Mouse (Mus musculus): ENCODE data around the gene Lgals7. TPM values are rescaled to one million over a fixed set of nuclear protein-coding genes. Genes with fewer than 3 reads are reported as not detected.

Lgals7 gene
- polyA plus RNA-seq, 1 experiment from 2014 or later: 4.8 TPM

DNA sequence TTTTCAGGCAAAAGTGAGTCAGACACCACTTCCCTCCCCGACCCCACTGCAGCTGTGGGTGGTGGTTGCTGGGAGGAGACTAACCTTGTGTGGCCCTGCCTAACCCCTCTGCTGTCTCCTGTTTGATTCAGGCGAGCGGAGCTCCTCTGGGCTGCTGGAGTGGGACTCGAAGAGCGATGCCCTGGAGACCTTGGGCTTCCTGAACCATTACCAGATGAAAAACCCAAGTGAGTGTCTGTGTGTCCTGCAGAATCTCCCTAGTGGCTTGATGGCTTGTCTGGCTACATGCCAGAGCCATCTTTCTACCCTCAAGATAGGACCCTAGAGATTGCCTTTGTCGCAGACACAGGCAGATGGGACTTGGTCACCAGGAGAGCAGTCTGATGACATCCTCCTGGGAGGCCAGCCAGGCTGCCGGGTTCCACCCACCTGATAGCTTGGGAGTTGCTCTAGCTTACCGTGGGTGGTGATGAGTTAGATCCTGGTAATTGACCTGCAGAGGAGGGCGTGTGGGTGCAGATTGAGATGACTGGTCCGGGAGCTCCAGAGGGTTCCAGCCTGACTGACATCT, 42.3 kb upstream of the Lgals7 start:
- H3K4me1 ChIP-seq: peaks cover 58% of the 10 kb centered on the region
- ATAC-seq (ENCODE audit: low FRiP score): no peak
- peak overlapping the region; percentile 46; the same call in 1 of the 2 replicates for H3K27ac ChIP-seq (replicated peaks)
- WGBS: 48% methylated on average over 10 of the region's 10 CpGs
- H3K9me3 ChIP-seq (replicated peaks): no peaks in the 10 kb centered on the region
- no peak overlapping the region for H3K4me2 ChIP-seq
- H3K36me3 ChIP-seq: peaks cover 64% of the 10 kb centered on the region
- no peak overlapping the region for H3K9ac ChIP-seq (replicated peaks)
- no peaks in the 10 kb centered on the region for H3K27me3 ChIP-seq (replicated peaks)
- no peak overlapping the region for H3K4me3 ChIP-seq (replicated peaks)

DNA sequence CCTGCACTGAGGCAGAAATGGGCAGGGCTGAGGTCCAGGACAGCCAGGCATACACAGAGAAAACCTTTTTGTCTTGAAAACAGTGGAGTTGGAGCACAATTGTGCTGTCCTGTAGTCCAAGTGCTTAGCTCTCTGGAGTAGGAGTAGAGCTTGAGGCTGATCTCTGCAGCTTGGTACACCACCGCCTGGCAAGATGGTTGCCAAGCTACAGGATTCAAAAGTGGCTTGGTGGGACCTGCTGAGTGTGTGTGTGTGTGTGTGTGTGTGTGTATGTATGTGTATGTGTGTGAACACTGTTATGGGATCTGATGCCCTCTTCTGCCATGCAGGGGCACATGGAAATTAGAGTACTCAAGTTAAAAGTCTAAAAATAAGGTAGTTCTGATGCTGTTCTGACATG, 41.1 kb upstream of the Lgals7 start:
- H3K4me3 ChIP-seq (replicated peaks): no peak overlapping the region
- H3K4me2 ChIP-seq: no peak overlapping the region
- no peaks in the 10 kb centered on the region for H3K27me3 ChIP-seq (replicated peaks)
- peaks cover 52% of the 10 kb centered on the region for H3K36me3 ChIP-seq
- ATAC-seq (ENCODE audit: low FRiP score): no peak
- H3K9me3 ChIP-seq (replicated peaks): no peaks in the 10 kb centered on the region
- peaks cover 51% of the 10 kb centered on the region for H3K4me1 ChIP-seq
- WGBS: 78% methylated on average over 1 of the region's 1 CpGs
- H3K9ac ChIP-seq (replicated peaks): no peak overlapping the region
- H3K27ac ChIP-seq (replicated peaks): no peak overlapping the region; the same call in 1 of the 2 replicates

DNA sequence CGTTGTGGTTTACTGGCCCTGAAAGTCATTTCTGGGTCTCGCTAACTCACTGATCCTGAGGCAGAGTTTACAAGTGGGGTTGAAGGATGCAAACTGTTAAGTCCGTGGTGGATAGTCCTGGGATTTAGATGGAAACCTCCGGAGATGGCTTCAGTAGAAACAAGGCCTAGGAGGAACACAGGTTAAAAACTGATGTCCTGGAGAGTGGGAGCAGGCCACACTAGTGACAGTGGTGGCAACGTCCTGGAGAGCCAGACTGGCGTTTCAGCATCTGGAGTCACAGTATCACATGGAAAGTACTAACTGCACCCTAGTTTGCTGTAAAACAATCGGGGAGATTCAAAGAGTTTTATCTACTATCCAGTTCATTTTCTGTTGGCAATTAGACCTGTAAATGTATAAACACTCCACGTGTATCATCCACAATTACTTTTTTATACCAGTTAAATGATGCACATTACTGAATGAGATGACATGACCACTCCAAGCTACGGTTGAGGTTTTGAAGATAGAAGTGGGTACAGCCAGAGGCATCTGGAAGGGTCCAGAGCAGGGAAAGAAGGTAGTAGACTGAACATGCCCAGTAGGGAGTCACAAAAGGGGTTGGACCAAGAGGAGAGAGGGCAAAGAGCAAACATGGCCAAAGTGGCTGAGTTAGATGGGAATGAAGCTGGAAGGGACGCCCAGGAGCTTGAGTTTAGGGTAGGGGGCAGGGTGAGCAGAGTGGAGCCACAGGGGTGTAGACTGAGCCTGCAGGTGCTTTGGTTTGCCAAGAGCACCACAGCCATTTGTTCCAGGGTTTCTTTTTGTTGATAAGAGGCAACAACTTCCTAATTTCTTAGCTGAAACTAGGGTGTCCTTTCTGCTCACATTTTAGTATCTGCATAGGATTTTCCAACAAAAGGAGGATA, 40.4 kb upstream of the Lgals7 start:
- H3K27me3 ChIP-seq (replicated peaks): no peaks in the 10 kb centered on the region
- H3K4me1 ChIP-seq: peaks cover 44% of the 10 kb centered on the region
- no peaks in the 10 kb centered on the region for H3K9me3 ChIP-seq (replicated peaks)
- no peak overlapping the region for H3K27ac ChIP-seq (replicated peaks)
- ATAC-seq (ENCODE audit: low FRiP score): no peak
- H3K9ac ChIP-seq (replicated peaks): no peak overlapping the region
- H3K4me3 ChIP-seq (replicated peaks): no peak overlapping the region
- H3K4me2 ChIP-seq: no peak overlapping the region
- 60% methylated on average over 10 of the region's 10 CpGs for WGBS
- peaks cover 45% of the 10 kb centered on the region for H3K36me3 ChIP-seq

DNA sequence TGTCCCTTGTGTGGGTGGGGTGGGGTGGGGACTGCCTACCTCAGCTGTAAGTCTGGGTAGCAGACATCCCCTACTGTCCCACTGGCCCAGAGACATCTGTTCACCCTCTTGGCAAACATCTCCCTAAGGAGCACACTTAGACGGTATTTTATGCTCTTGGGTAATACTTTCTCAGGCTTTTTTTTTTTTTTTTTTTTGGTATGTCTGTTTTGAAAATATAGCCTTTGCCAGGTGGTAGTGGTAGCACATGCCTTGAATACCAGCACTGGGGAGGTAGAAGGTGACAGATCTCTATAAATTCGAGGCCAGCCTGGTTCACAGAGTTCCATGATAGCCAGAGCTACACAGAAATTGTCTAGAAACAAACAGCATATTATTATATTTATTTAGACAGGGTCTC, 39.7 kb upstream of the Lgals7 start:
- Histone ChIP-seq H3K9me3 (replicated peaks) (no peaks in the 10 kb centered on the region), H3K27me3 (replicated peaks) (no peaks in the 10 kb centered on the region), H3K4me2 (no peak overlapping the region), H3K9ac (replicated peaks) (no peak overlapping the region), H3K27ac (replicated peaks) (0 out of 2 replicates have a peak overlapping the region, but pooled peaks have one; percentile 75), H3K4me1 (peaks cover 41% of the 10 kb centered on the region), H3K4me3 (replicated peaks) (no peak overlapping the region), H3K36me3 (peaks cover 39% of the 10 kb centered on the region)
- ATAC-seq (ENCODE audit: low FRiP score): no peak
- WGBS: 45% methylated on average over 2 of the region's 2 CpGs

DNA sequence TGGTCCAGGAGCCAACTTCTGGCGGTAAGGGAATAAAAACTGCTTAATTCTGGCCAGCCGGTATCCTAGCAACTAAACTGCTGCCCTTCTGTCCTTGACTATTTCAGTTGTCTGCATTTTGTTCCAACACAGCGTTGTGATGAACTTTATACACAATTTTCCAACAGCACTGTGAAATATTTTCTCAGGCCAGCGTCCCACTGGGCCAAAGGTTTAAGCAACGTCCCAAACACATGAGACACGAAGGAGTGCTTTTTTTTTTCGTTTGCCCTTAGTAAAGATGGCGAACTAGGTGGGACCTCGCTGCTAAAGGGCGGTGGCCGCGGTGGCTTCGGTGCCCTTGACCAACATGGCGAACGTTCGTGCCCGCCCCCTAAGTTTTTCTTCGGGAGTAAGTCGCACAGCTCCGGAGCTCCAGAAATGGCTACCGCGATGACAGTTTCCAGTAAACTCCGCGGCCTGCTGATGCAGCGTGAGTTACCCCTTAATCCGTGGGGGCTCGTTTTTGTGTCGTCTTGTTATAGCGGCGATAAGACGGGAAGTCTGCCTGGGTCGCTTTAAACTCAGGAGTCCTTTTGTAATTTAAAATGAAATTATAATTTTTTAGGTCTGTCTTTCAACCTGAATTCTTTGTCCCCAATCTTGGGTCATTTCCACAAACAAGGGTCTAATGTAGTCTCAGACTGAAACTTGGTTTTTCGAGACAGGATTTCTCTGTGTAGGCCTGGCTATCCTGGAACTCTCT, 38.5 kb upstream of the Lgals7 start, which contains the start of gene Ech1:
TSS of gene Ech1 (plus strand) at position 277 of the 745 bp plus-strand sequence.
- Histone ChIP-seq H3K36me3 (peaks cover 35% of the 10 kb centered on the region), H3K27ac (replicated peaks) (peak within 1 kb of the TSS; percentile 75), H3K4me3 (replicated peaks) (peak within 1 kb of the TSS; percentile 54), H3K4me2 (peak within 1 kb of the TSS; percentile 56), H3K4me1 (peaks cover 34% of the 10 kb centered on the region), H3K9ac (replicated peaks) (peak within 1 kb of the TSS; percentile 55), H3K27me3 (replicated peaks) (no peaks in the 10 kb centered on the region), H3K9me3 (replicated peaks) (no peaks in the 10 kb centered on the region)
- WGBS: 3% methylated on average over 33 of the region's 33 CpGs
- peak; percentile 85 for ATAC-seq (ENCODE audit: low FRiP score)

DNA sequence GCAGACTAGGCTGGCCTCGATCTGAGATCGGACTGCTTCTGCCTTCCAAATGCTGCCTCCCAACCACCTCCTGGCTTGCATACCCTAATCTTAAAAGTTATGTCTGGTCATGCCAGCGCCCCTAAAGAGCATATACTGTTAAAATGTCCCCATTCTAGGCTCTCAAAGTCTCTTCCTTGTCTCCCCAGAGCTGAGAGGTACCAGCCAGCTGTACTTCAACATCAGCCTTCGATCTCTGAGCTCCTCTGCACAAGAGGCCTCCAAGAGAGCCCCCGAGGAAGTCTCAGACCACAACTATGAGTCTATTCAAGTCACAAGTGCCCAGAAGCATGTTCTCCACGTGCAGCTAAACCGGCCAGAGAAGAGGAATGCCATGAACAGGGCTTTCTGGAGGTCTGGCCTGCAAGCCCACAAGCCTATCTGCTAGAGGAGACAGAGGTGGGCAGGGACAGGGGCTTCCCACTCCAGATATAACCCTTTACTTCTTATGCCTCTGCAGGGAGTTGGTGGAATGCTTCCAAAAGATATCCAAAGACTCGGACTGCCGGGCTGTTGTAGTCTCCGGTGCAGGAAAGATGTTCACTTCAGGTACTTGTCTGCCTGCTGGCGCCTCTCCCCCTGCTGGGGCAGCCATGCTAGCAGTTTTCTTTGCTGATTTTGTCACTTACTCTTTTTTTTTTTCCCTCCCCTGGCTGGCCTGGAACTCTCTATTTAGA, 37.8 kb upstream of the Lgals7 start:
- H3K27ac ChIP-seq (replicated peaks): peak overlapping the region; percentile 75
- H3K27me3 ChIP-seq (replicated peaks): no peaks in the 10 kb centered on the region
- WGBS: 60% methylated on average over 11 of the region's 11 CpGs
- H3K4me2 ChIP-seq: peak overlapping the region; percentile 56
- peak overlapping the region; percentile 55 for H3K9ac ChIP-seq (replicated peaks)
- H3K4me3 ChIP-seq (replicated peaks): peak overlapping the region; percentile 54
- no peaks in the 10 kb centered on the region for H3K9me3 ChIP-seq (replicated peaks)
- H3K36me3 ChIP-seq: peaks cover 34% of the 10 kb centered on the region
- 0 out of 2 replicates have a peak, but pooled peaks have one; percentile 40 for ATAC-seq (ENCODE audit: low FRiP score)
- peaks cover 27% of the 10 kb centered on the region for H3K4me1 ChIP-seq

DNA sequence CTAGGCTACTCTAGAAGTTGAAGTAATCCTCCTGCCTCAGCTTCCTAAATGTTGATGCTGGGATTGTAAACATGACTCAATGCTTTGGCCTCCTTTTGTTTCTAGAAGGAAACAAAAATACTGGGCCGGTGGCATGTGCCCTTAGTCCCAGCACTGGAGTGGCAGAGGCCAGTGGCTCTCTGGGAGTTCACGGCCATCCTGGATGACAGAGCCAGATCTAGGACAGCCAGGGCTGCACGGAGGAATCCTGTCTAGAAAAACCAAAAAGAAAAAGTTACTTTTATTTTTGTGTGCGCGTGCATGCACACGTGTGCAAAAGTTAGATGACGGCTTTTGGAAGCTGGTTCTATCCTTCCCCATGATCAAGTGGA, 37.3 kb upstream of the Lgals7 start:
- peak overlapping the region; percentile 56; the same call in 1 of the 2 replicates for H3K4me2 ChIP-seq
- H3K4me3 ChIP-seq (replicated peaks): no peak overlapping the region
- H3K9ac ChIP-seq (replicated peaks): no peak overlapping the region
- peaks cover 25% of the 10 kb centered on the region for H3K4me1 ChIP-seq
- no peak for ATAC-seq (ENCODE audit: low FRiP score)
- peaks cover 34% of the 10 kb centered on the region for H3K36me3 ChIP-seq
- H3K9me3 ChIP-seq (replicated peaks): no peaks in the 10 kb centered on the region
- H3K27ac ChIP-seq (replicated peaks): 0 out of 2 replicates have a peak overlapping the region, but pooled peaks have one; percentile 75
- 92% methylated on average over 7 of the region's 7 CpGs for WGBS
- H3K27me3 ChIP-seq (replicated peaks): no peaks in the 10 kb centered on the region

DNA sequence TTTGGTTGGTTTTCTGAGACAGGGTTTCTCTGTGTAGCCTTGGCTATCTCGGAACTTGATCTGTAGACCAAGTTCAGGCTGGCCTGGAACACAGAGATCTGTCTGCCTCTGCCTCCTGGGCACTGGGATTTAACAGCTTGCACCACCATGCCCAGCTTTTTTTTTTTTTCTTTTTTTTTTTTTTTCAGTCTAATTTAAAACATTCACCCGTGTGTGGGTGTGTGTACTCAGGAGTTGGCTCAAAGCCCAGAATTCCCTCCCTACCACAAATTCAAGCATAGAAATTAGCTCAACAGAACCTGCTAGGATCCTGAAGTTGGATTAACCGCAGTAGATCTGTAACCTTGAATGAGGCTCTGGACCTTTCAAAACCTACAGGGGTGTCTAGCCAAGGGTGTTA, 36.3 kb upstream of the Lgals7 start:
- Histone ChIP-seq H3K4me2 (no peak overlapping the region), H3K4me1 (peaks cover 21% of the 10 kb centered on the region), H3K36me3 (peaks cover 32% of the 10 kb centered on the region), H3K4me3 (replicated peaks) (no peak overlapping the region), H3K9ac (replicated peaks) (no peak overlapping the region), H3K9me3 (replicated peaks) (no peaks in the 10 kb centered on the region), H3K27ac (replicated peaks) (no peak overlapping the region), H3K27me3 (replicated peaks) (no peaks in the 10 kb centered on the region)
- WGBS: 55% methylated on average over 3 of the region's 3 CpGs
- ATAC-seq (ENCODE audit: low FRiP score): no peak

DNA sequence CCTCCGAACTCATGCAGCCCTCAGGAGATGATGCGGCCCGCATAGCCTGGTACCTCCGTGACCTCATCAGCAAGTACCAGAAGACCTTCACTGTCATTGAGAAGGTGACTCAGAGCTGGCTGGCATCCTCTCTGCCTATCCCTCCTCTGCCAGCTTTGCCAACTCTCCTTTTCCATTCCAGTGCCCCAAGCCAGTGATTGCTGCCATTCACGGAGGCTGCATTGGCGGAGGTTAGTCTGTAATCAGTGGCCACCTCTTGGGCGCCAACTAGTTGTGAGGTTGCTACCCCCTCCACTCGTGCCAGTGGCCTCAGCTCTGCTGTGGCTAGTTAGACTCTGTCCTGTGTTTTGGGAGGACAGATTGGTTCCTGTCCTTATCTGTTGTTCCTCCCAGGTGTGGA, 33.8 kb upstream of the Lgals7 start:
- no peaks in the 10 kb centered on the region for H3K27me3 ChIP-seq (replicated peaks)
- WGBS: 94% methylated on average over 8 of the region's 8 CpGs
- no peak overlapping the region for H3K9ac ChIP-seq (replicated peaks)
- no peak overlapping the region for H3K27ac ChIP-seq (replicated peaks)
- H3K36me3 ChIP-seq: peaks cover 25% of the 10 kb centered on the region
- H3K9me3 ChIP-seq (replicated peaks): no peaks in the 10 kb centered on the region
- H3K4me2 ChIP-seq: no peak overlapping the region
- no peak for ATAC-seq (ENCODE audit: low FRiP score)
- no peak overlapping the region for H3K4me3 ChIP-seq (replicated peaks)
- H3K4me1 ChIP-seq: peaks cover 11% of the 10 kb centered on the region

DNA sequence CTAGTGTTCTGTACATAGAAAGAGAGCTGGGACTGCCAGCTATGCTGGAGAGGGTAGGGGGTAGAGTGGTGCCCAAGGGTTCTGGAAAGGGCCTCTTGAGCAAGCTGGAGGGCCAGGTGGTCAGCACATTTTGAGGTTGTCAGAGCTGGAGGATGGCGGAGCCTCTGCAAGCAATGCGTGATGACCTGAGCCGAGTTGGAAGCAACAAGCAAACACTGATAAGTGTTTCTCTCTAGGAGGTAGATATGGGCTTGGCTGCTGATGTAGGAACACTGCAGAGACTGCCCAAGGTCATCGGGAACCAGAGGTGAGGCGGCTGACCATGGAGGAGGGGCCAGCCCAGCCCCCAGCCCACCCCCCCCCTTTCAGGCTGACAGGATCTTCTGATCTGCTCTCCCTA, 32.7 kb upstream of the Lgals7 start:
- 95% methylated on average over 5 of the region's 5 CpGs for WGBS
- Histone ChIP-seq H3K4me3 (replicated peaks) (no peak overlapping the region), H3K9ac (replicated peaks) (no peak overlapping the region), H3K27ac (replicated peaks) (no peak overlapping the region), H3K9me3 (replicated peaks) (no peaks in the 10 kb centered on the region), H3K4me1 (peaks cover 5% of the 10 kb centered on the region), H3K4me2 (no peak overlapping the region), H3K36me3 (peaks cover 25% of the 10 kb centered on the region), H3K27me3 (replicated peaks) (no peaks in the 10 kb centered on the region)
- ATAC-seq (ENCODE audit: low FRiP score): no peak

All from neural tube, embryonic 15.5 days (tissue).